Mouse (Mus musculus): ENCODE results near the gene E2f2. TPM values are rescaled to one million over a fixed set of nuclear protein-coding genes. Genes with fewer than 3 reads are reported as not detected.

Gene E2f2
- 10 to 100 TPM; 22.0 to 34.6 TPM for polyA plus RNA-seq (2017; shearing (Covaris generic))

DNA sequence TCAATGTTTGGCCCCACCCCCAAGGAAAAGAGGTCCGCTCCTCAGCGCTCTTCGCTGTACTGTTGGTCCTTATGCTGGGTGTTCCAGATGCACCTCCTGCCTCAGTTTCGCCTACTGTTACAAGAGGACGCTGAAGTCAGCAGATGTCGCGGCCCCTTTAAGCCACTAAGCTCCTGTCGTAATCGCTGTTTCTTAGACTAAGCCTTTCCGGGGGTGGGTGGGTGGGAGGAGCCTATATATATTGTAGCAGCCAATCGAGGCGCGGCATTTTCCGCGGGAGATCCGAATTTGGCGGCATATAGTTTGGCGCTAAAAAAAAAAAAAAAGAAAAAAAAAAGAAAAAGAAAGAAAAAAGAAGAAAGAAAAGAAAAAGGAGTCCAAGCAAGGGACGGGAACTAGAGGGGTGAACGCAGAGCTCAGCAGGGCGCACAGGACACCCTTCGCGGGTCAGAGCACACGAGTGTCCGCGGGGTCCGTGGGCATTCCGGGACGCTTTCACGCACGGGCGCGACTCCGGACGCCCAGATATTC lies at the start of gene E2f2:
TSS of gene E2f2 (plus strand) at position 384 of the 531 bp plus-strand sequence.
- ATAC-seq: peak; percentile 74

DNA sequence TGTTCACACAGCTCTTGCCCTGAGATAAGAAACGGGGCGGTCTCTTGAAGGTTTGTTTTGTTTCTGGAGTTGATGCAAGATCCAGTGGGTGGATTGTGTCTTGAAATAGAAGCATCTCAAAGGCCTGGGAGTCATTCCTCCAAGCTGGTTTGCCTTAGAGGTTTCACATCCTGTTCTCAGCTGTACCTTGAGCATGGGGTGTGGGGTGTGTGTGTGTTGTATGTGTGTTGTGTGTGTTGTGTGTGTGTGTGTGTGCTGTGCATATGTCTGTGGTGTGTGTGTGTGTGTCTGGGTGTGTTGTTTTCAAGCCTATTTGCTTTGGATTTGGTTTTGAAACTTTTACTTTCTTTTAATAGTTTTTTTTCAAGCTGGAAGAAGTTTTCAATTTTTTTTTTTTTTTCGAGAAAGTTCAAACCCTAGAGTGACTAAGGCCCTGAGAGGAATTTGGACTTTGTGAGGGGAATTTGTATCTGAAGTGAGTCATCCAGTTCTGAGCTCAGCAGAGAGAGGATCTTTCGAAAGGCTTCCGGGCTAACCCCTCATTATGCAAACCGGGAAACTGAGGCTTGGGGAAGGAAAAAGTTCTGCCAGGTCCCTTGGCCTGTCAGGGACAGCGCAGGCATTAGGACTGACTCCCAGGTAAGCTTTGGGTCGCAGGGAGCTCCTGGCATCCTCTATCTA lies 48.9 kb upstream of the E2f2 start:
- no peak for ATAC-seq

DNA sequence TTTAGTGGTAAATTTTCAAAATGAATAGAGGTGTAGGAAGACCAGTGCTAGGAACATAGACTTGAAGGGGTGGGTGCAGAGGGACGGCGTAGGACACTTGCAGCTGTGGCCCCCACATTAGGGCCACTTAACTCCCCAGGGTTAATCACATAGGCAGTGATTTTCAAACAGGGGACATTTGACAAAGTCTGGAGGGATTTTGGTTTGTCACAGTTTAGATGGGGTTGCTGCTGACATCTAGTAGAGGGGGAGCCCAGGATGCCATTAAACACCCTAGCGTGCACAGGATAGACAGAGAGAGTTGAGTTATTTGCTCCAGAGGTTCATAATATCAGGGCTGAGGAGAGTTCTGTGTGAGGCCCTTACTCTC lies 48.4 kb upstream of the E2f2 start:
- ATAC-seq: no peak

DNA sequence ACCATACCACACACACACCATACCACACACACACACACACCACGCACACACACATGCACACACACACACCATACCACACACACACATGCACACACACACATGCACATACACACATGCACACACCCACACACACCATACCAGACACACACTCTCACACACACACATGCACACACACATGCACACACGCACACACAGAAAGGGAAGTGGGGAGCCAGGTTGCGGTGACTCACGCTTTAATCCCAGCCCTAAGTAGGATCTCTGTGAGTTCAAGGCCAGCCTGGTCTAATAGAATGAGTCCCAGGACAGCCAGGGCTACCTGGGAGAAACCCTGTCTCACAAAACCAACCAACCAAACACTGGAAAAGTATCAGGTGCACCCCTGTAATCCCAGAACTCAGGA lies 47.6 kb upstream of the E2f2 start:
- no peak for ATAC-seq

DNA sequence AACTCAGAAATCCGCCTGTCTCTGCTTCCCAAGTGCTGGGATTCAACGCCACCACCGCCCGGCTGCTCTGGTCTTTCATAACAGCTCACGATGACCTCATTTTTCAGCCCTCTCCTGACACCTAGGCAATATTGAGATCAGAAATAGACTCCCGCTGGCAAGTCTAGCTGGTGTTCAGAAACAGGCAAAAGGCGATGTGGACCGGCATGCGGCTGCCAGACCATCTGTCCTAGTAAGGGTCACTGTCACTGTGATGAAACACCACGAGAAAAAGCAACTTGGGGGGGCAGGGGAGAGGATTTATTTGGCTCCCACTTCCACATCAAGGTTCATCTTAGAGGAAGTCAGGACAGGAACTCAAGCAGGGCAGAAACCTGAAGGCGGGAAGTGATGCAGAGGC lies 46.7 kb upstream of the E2f2 start:
- ATAC-seq: no peak

DNA sequence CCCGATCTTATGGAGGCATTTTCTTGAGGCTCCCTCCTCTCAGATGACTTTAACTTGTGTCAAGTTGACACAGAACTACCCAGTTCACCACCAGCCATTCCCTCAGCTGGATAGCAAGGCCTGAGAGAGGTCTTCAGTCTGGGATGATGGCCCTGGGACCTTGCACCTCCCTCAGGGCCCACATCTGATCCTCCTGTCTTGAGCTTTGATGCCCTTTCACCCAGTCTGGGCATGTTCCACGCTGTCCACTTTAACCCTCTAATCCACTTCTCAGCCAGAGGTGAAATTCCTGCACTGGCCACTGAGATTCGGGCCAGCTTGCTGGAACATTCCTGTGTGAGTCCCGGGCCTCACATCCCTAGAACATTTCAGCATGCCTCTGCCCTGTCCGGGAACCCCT lies 46.2 kb upstream of the E2f2 start:
- ATAC-seq: no peak

DNA sequence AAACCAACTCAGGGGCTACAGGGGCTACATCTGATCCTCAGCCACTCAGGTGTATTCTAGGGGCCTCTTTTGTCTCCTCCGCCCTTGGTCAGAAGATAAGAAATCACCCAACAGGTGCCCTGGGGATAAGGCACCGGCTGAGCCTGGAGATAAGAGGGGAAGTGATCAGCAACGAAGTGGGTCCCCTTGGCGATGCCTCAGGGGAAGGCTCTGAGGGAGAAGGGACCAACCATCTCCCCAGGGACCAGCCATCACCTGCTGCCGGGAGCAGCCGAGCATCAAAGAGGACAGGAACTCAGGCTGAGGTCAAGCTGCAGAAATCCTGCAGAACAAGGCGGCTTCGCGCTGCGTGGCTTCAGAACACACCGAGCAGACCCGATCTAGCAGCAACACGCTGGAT lies 44.5 kb upstream of the E2f2 start:
- no peak for ATAC-seq

DNA sequence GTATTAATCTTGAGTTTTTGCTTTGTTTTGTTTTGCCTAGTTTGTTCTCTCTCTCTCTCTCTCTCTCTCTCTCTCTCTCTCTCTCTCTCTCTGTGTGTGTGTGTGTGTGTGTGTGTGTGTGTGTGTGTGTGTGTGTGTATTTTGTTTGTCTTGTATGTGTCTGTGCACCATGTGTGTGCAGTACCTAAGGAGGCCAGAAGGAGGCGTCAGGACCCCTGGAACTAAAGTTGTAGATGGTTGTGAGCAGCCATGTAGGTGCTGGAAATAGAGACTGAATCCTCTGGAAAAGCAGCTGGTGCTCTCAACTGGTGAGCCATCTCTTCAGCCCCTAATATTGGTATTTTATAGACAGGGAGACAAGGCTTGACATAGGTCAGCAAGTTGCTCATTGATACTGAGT lies 42.4 kb upstream of the E2f2 start:
- no peak for ATAC-seq

DNA sequence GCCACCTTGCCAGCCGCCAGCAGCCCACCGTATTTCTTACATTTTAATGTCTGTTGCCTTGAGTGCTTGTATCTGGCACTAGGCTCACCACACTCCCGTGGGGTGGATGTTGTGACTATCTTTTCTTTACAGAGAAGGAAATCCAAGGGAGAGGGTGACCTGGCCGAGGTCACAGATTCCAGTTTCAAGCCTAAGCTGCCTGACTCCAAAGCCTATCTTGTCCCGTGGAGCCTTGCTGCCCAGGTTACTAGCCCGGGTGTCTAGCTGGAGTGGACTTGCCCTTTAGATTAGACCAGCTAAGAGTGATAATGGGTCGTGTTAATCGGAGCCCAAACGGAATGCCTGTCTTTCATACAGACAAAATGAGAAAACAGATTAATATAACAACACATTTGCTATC lies 38.4 kb upstream of the E2f2 start:
- ATAC-seq: no peak

DNA sequence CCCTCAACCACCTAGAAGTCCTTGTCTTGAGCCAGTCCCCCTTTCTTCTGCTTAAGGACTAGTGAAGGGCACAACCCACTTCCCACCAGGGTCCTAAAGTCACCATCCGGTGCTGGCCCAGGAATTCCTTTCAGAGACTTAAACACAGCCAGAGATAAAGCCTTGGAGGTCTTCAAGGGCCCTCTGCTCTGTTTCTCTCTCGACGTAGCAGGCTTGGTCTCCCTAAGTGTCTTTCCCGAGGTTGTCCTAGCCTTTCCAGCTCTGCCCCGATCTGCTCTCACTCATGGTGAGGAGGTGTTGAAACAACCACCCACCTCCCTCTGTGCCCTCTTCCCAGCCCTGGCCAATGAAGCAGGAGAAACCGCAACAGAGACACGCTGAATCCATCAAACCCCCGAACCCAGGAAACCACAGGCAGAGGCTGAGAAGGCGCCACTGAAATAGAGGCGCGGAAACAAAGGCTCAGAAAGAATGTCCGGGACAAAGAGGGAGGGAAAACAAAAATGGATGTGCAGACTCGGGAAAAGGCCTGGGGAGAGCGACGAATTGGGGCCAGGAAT lies 37.7 kb upstream of the E2f2 start:
- ATAC-seq: no peak

DNA sequence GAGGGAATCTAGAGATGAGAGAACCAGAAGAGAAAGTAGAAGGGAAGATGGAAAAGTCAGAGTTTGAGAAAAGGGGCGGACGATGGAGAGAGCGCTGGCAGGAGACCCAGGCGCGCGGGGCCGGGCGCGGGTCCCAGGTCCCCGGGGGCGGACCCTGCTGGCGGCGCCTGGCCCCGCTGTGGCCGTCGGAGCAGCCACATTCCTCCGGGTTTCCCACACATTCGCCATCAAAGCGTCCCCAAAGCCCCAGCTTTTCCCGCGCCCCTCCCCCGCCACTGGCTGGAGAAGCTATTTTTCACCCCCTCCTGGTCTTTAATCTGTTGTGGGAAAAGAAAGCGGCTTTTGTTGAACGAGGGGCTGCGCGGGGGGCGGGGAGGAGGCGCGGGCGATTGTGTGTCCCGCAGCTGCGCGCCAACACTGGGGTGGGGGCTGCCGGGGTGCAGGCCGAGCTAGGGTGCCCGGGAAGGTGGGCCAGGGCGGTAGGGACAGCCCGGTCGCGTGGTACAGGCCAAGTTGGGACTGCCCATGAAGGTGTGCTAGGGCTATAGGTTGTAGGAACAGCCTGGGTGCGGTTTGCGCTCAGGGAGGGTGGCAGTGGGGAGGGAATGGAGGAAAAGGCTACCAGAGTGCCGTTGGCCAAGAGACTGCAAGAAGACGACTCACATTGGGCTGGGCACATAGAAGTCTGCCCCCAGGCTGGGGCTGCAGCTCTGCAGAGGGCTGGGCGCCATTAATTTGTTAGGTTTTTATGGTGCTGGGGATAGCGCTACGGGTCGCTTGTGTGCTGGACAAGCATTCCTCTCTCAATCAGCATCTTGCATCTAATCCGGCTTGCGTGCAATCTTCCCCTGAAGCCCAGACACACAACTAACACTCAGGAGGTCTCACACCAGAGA lies 37.0 kb upstream of the E2f2 start:
- ATAC-seq: no peak

DNA sequence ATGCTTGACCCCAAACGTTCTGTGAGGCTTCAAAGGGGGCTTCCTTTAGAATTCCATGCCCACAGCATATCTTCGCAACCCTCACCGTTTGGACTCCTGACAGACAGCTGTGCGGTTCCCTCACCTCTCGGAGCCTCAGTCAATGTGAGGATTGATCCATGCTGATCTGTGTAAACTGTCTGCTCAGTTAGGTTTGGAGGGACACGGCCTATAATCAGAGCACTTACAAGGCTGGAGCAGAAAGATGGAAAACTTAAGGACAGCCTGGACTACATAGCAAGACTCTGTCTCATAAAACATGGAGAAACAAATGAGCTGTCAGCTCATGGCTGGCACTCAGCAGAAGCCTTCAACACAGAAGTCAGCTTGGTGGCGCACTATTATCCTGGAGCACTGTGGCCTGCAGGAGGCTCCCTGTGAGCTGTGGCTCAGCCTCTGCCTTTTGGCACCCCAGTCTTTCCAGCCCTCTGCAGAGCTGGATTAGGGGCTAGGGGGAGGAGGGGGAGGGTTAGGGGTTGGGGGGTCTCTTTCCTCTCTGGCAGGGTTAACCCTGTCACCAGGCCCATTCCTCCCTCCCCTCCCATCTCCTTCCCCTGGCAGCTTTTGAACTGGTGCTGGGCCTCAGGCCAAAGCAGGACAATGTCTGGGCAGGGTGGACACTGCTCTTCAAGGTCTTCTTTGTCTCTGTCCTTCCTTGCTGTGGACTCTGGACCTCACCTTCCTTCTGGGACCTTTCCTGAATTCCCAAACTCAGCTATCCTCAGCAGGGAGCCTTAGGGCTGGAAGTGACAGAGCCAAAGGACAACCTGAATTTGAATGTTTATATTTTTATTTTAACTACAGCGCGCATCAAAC lies 36.1 kb upstream of the E2f2 start:
- ATAC-seq: no peak

DNA sequence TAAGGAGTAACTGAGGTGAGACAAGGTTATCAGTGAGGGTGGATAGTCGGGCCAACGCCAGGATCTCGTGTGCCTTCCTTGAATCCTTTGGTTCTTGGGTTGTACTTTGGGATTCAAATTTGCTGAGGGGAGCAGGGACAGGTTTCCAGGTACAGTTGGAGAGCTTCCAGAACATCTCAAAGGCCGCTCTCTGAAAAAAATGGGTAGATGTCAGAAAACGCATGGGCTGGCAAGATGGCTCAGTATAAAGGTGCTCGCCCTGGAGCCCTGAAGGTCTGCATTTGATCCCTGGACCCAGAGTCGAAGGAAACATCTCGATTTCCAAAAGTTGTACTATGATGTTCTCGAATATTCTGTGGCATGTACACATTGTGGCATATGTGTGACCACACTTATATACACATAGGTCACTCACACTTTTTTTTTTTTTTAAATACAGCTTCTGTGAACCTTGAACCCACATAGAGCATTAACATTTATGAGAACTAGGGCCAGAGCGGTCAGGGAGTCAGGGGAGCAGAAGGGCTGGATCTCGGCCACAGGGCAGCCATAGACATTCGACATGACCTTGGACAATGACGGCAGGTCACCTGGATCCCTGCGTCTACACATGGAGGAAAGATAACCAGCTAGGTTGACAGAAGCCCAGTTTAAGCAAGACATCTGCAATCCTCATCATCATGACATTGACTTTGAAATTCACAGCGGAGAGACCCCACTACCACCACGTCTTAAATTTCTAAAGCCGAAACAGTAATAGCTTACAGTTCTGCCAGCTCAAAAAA lies 32.7 kb upstream of the E2f2 start:
- ATAC-seq: no peak

DNA sequence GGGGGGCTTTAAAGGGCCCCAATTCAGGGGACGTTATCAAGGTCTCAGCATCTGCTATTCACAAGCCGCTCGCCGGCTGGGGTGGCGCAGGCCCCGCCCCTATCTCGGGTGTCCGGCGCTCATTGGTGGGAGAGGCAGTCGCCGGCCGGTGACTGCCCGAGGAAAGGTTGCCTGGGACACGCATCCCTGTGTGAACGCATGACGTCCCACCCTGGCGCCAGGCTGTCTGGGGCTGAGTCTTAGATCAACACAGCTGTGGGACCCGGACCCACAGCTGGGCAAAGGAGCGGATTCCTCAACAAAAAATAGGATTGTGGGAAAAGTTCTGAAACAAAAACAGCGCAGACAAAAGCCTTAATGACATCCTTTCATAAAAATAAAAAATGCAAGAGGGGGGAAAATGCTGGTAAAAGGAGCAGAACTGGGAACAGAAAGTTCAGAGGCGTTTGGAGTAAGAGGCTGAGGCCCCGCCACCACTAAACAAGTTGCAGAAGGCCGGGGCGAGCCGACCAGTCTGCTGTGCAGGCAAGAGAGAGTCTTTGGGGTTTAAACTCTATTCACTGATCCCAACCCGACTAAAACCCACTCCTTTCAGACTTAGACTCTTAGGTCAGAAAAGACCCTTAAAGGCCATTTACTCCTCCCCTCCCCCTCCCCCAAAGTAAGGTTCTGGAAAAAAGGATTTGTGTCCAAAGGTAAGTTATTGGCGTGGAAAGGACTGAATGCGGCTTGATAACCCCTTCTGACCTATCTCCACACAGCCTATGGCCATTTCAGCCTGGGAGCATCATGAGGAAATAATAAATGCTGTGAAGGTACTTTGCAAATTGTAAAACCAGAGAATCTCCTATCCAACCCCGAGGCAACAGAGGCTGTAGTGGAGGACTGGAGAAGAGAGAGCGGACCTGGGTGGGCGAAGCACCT lies 31.6 kb upstream of the E2f2 start:
- ATAC-seq: no peak

DNA sequence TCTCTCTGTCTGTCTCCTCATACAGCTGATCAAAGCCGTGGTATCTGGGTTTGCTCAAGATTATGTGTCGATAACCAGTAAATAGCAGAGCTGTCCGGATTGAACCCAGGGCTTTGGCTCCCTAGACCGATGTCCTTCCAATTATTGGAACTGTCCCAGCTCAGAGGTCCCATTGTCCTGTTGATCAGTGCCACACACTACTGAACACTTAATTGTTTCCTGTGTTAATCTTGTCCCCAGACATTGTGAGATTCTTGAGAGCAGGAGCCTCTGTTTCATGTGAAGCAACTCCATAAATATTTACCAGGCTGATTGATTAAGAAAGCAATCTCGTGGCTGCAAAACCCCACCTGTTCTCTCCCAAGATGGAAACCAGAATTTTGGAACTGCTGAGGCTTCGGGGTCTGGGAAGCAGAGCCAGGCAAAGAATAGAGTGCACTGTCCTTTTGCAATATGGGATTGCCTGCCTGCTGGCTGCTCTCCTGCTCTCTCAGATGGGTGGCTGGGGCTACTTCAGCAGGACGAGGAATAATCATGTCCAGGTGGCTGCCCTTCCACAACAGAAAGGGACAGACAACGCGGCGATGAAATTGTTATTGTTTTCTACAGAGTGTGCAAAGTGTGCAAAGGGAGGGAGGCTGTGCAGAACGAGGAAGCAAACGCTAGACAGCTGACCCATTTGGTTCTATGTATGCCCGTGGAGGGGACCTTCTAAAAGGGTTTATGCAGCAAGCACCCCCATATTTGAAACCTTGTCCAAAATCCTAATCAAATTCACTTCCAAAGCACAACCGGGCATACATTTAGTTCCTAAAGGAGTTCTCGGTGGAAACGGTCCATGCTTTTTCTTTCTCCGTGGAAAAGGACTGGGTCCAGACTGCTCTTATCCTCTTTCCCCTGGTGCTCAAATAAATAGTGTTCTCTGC lies 29.7 kb upstream of the E2f2 start:
- ATAC-seq: no peak

DNA sequence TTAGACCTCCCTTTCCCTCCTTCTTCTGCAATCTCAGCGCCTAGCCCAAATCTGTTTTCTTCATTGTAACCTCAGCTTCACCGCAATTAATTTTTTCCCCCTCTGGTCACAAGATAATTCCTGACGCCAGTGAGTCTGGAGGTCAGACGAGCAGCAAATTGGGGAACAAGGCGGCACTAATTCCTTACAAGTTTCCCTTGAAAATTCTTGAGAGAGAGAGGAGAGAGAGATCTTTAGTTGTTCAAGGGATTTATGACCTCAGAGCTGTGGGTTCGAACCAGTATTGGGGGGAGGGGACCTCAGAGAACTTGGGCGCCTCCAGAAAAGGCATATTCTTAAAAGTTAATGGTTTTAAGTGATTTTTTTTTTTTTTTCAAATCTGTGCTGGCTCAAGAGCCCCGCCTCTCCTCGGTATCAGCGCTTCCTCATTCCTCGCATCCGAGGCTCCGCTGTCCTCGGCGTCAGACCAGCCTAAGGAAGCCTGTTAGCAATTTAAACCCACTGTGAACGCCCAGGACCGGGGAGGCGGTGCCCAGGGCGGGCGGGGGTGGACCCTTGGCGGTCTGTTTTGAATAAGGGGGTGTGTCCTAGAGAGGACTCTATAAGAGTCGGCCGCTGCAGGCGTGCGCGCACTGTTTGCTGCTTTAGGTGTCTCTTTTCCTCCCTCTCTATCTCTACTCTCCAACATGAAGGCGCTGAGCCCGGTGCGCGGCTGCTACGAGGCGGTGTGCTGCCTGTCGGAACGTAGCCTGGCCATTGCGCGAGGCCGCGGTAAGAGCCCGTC lies 28.8 kb upstream of the E2f2 start, which contains the start of gene Id3:
TSS of gene Id3 (plus strand) at position 305 of the 784 bp plus-strand sequence.
- ATAC-seq: peak; percentile 73

DNA sequence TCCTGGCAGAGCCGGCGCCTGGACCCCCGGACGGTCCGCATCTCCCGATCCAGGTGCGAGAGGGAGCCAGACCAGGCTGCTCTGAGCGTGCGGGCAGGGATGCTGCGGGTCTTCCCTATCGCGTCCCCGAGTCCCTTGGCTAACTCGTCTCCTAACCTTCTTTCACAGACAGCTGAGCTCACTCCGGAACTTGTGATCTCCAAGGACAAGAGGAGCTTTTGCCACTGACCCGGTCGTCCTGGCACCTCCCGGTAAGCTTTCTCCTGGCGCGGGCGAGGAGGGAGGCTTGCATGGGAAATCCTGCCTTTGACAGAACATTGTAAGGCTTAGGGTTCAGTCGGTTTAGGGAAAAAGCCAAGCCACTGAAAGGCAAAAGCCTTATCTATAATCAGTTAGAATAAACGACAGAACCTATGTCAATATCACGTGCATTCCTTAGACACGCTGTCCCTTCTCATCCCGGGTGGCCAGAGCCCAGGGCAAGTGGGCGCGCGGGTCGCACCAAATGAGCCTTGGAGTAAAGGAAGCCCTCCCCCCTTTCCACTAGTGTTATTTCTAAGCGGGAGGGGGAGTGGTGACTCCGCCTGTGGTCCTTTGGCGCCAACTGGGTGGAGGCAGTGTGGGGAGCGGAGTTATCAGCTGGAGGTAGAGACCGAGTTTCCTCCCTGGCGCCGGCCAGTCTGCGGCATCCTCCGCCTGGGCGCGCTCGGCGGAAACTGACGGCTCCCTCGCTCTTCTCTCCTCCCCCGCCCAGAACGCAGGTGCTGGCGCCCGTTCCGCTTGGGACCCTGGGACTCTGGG lies 27.9 kb upstream of the E2f2 start:
- ATAC-seq: peak; percentile 55

DNA sequence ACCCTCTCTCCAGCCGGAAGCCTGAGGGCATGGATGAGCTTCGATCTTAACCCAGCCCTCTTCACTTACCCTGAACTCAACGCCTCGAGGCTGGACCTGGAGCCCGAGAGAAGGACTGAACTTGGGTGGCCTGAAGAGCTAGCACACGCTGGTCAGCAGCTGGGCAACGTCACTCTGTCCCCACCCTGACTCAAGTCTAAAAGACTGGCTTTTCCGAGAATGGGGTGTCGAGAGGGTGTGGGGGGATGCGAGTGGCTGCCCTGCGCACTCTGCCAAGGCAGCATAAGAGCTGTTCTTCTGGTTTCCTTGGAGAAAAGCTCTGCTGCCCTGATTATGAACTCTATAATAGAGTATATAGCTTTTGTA lies 27.3 kb upstream of the E2f2 start:
- ATAC-seq: no peak
